Mouse (Mus musculus): ENCODE results near the gene Cntrob. TPM values are rescaled to one million over a fixed set of nuclear protein-coding genes. Genes with fewer than 3 reads are reported as not detected.
A peak's percentile ranks its signal among the peaks of the same experiment; 100 is the strongest.
"Not testable (repeated sequence)": the region's sequence is repeated elsewhere in the genome, so short reads cannot be mapped to it uniquely, and the experiment has no call there.

Gene Cntrob
- polyA plus RNA-seq, 1 experiment from 2014 or later: 17.3 TPM

DNA sequence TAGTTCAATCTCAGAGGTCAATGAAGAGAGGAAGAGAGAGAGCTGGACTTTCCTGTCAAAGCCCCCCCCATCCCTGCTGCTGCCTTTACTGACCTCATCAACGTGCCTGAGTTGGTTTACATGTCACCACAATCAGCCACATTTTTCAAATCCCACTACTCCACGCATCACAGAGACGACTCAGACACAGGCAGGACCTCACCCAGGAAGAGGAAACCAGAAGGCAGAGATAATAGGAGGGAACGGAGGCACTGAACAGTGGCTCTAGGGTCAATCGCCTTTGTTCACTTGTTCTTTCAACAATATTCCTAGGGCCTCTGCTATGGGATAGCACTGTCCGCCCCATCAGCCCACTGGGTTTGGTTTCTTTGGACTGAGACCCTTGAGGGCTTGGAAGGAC lies 4.1 kb upstream of the Cntrob start:
- Histone ChIP-seq H3K36me3 (ENCODE audit: control insufficient read depth, insufficient read depth, low read length) (no peaks in the 10 kb centered on the region), H3K9ac (ENCODE audit: low read depth, low read length) (no peak overlapping the region), H3K27ac (ENCODE audit: low read length) (no peak overlapping the region), H3K9me3 (ENCODE audit: control insufficient read depth, low read length) (no peaks in the 10 kb centered on the region), H3K27me3 (replicated peaks; ENCODE audit: control insufficient read depth, insufficient read depth, low read length) (no peaks in the 10 kb centered on the region; the same call in 1 of the 2 replicates), H3K4me3 (ENCODE audit: low read length) (no peak overlapping the region), H3K4me2 (ENCODE audit: low read depth, low read length) (no peak overlapping the region), H3K4me1 (ENCODE audit: control insufficient read depth, insufficient read depth, low read length) (peaks cover 35% of the 10 kb centered on the region)
- 53% methylated on average over 6 of the region's 6 CpGs for WGBS
- ATAC-seq: no peak

GRCm38 (mm10) chr11:69327157-69327442 lies 3.5 kb upstream of the Cntrob start:
- Histone ChIP-seq H3K9me3 (ENCODE audit: control insufficient read depth, low read length) (no peaks in the 10 kb centered on the region), H3K36me3 (ENCODE audit: control insufficient read depth, insufficient read depth, low read length) (no peaks in the 10 kb centered on the region), H3K4me3 (ENCODE audit: low read length) (0 out of 2 replicates have a peak overlapping the region, but pooled peaks have one; percentile 60), H3K4me2 (ENCODE audit: low read depth, low read length) (peak overlapping the region; percentile 99; the same call in 1 of the 2 replicates), H3K9ac (ENCODE audit: low read depth, low read length) (no peak overlapping the region), H3K27ac (ENCODE audit: low read length) (no peak overlapping the region), H3K27me3 (replicated peaks; ENCODE audit: control insufficient read depth, insufficient read depth, low read length) (no peaks in the 10 kb centered on the region; the same call in 1 of the 2 replicates), H3K4me1 (ENCODE audit: control insufficient read depth, insufficient read depth, low read length) (peaks cover 35% of the 10 kb centered on the region)
- ATAC-seq: no peak
- WGBS: 18% methylated on average over 9 of the region's 9 CpGs

GRCm38 (mm10) chr11:69326408-69327156 lies 3.0 kb upstream of the Cntrob start:
- H3K4me1 ChIP-seq (ENCODE audit: control insufficient read depth, insufficient read depth, low read length): peaks cover 39% of the 10 kb centered on the region
- H3K36me3 ChIP-seq (ENCODE audit: control insufficient read depth, insufficient read depth, low read length): no peaks in the 10 kb centered on the region
- peak; percentile 16 for ATAC-seq
- peak overlapping the region; percentile 60 for H3K4me3 ChIP-seq (ENCODE audit: low read length)
- peak overlapping the region; percentile 99 for H3K4me2 ChIP-seq (ENCODE audit: low read depth, low read length)
- no peaks in the 10 kb centered on the region for H3K9me3 ChIP-seq (ENCODE audit: control insufficient read depth, low read length)
- H3K27me3 ChIP-seq (replicated peaks; ENCODE audit: control insufficient read depth, insufficient read depth, low read length): no peaks in the 10 kb centered on the region; the same call in 1 of the 2 replicates
- WGBS: 1% methylated on average over 45 of the region's 45 CpGs
- no peak overlapping the region for H3K27ac ChIP-seq (ENCODE audit: low read length)
- peak overlapping the region; percentile 78 for H3K9ac ChIP-seq (ENCODE audit: low read depth, low read length)

DNA sequence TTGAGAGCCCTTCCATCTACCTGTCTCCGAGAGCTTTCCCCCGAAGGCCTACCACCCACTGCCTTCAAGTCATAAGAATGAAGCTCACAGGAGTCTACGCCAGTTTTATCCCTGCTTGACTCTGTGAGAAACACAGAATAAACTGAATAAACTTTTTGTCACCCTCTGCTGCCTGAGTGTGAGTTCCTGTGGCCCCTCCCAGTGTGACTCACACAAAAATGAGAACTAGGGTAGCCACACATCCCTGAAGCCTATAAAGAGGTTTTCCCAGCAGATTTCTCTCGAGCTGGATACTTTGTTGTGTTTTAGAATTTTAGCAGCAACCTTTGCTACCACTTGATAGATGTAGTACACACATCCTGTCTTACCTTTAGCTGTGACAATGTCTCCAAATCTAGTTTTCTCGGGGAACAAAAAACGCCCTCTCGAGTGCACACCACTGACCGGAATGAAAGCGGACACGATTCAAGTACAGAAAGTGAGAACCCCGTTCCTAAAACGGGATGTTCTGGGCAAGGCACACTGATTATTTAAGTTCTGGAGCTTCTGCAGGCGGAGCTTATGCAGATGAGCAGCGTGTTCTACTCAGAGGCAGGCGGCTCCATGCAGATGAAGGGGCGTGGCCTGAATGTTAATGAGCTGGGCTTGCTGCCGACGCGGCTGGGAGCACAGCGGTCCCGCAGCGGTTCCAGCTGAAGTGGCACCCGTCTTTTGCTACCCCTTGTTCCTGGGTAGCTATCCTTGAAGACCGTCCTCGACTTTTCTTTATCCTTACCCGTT lies 2.2 kb upstream of the Cntrob start, which contains the start of gene Kcnab3:
TSS of gene Kcnab3 (plus strand) at position 631 of the 780 bp plus-strand sequence.
- WGBS: 10% methylated on average over 26 of the region's 26 CpGs
- H3K9me3 ChIP-seq (ENCODE audit: control insufficient read depth, low read length): no peaks in the 10 kb centered on the region
- H3K27ac ChIP-seq (ENCODE audit: low read length): peak within 1 kb of the TSS; percentile 29
- peaks cover 33% of the 10 kb centered on the region for H3K4me1 ChIP-seq (ENCODE audit: control insufficient read depth, insufficient read depth, low read length)
- H3K9ac ChIP-seq (ENCODE audit: low read depth, low read length): peak within 1 kb of the TSS; percentile 78
- ATAC-seq: peak; percentile 74
- no peaks in the 10 kb centered on the region for H3K36me3 ChIP-seq (ENCODE audit: control insufficient read depth, insufficient read depth, low read length)
- H3K4me3 ChIP-seq (ENCODE audit: low read length): peak within 1 kb of the TSS; percentile 60
- peak within 1 kb of the TSS; percentile 99 for H3K4me2 ChIP-seq (ENCODE audit: low read depth, low read length)
- no peaks in the 10 kb centered on the region; the same call in 1 of the 2 replicates for H3K27me3 ChIP-seq (replicated peaks; ENCODE audit: control insufficient read depth, insufficient read depth, low read length)

- ATAC-seq: no peak
- Histone ChIP-seq H3K4me3 (ENCODE audit: low read length) (peak overlapping the region; percentile 72), H3K36me3 (ENCODE audit: control insufficient read depth, insufficient read depth, low read length) (no peaks in the 10 kb centered on the region), H3K27me3 (replicated peaks; ENCODE audit: control insufficient read depth, insufficient read depth, low read length) (no peaks in the 10 kb centered on the region; the same call in 1 of the 2 replicates), H3K9ac (ENCODE audit: low read depth, low read length) (peak overlapping the region; percentile 79), H3K4me2 (ENCODE audit: low read depth, low read length) (peak overlapping the region; percentile 83), H3K9me3 (ENCODE audit: control insufficient read depth, low read length) (no peaks in the 10 kb centered on the region), H3K27ac (ENCODE audit: low read length) (no peak overlapping the region), H3K4me1 (ENCODE audit: control insufficient read depth, insufficient read depth, low read length) (peaks cover 33% of the 10 kb centered on the region)
- WGBS: 79% methylated on average over 6 of the region's 6 CpGs
These were observed 1.2 kb upstream of the Cntrob start for GRCm38 (mm10) chr11:69324749-69325148.

DNA sequence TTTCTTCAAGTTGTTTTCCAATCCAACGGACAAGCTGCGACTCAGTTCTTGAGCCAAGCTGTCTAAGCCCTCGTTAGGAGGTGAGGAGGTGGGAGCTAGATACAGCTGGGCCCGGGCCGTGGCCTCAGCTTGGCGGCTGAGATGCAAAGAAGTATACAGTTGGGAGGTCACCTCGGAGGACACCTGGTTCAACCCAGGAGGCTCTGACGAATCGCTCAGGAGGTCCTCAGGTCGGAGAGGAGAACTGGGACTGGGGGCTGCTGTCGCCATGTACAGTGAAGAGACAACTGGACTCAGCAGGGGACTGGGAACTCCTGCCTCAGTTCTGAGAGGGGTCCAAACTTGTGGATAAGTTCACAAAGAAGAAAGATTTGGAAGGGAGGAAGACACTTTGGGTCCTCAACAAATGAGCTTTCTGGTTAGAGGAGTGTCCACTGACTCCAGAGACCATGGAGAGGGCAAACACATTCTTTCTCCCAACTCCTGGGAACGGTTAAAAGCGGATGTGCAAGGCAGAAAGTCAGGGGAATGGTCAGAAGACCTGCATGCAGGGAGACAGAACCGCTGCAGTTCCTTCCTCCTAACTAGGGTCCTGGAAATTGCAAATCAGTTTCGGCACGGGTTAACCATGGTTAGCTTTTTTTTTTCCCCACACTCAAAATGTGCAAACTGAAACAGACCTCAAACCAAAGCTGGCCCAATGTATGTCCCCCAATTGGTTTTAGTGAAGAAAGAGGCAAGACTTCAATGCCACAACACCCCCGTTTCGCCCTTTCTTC lies 693 bp downstream of the Cntrob start:
- H3K27me3 ChIP-seq (replicated peaks; ENCODE audit: control insufficient read depth, insufficient read depth, low read length): no peaks in the 10 kb centered on the region; the same call in 1 of the 2 replicates
- H3K9ac ChIP-seq (ENCODE audit: low read depth, low read length): peak overlapping the region; percentile 84
- no peaks in the 10 kb centered on the region for H3K36me3 ChIP-seq (ENCODE audit: control insufficient read depth, insufficient read depth, low read length)
- peak overlapping the region; percentile 85 for H3K27ac ChIP-seq (ENCODE audit: low read length)
- peaks cover 33% of the 10 kb centered on the region for H3K4me1 ChIP-seq (ENCODE audit: control insufficient read depth, insufficient read depth, low read length)
- peak overlapping the region; percentile 72 for H3K4me2 ChIP-seq (ENCODE audit: low read depth, low read length)
- H3K9me3 ChIP-seq (ENCODE audit: control insufficient read depth, low read length): no peaks in the 10 kb centered on the region
- peak overlapping the region; percentile 72 for H3K4me3 ChIP-seq (ENCODE audit: low read length)
- WGBS: 18% methylated on average over 18 of the region's 18 CpGs
- ATAC-seq: no peak

DNA sequence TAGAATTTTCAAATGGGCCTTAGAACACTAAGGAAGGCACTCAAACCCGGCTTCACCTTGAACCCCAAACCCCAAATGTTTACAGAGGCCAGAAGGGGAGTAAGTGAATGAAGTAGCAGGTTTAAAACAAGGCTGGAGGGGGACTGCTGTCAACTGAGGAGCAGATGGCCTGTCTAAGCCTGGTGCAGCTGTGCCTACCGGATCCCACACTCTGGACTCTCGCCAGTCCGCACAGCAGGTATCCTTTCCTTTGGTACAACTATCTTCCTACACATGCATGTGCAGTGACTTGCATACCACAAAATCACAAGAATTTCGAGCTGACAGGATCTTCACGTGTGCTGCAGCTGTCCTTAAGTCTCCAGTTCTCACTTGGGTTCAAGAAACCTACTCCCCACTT lies 1.6 kb downstream of the Cntrob start:
- H3K27me3 ChIP-seq (replicated peaks; ENCODE audit: control insufficient read depth, insufficient read depth, low read length): no peaks in the 10 kb centered on the region
- no peak for ATAC-seq
- H3K27ac ChIP-seq (ENCODE audit: low read length): no peak overlapping the region

GRCm38 (mm10) chr11:69321580-69321979 lies 2.0 kb downstream of the Cntrob start:
- Histone ChIP-seq H3K27me3 (replicated peaks; ENCODE audit: control insufficient read depth, insufficient read depth, low read length) (no peaks in the 10 kb centered on the region), H3K9ac (ENCODE audit: low read depth, low read length) (no peak overlapping the region), H3K4me2 (ENCODE audit: low read depth, low read length) (0 out of 2 replicates have a peak overlapping the region, but pooled peaks have one; percentile 72), H3K27ac (ENCODE audit: low read length) (no peak overlapping the region), H3K36me3 (ENCODE audit: control insufficient read depth, insufficient read depth, low read length) (0 out of 2 replicates have a peak, but pooled peaks cover 2% of the 10 kb centered on the region), H3K4me1 (ENCODE audit: control insufficient read depth, insufficient read depth, low read length) (peaks cover 28% of the 10 kb centered on the region), H3K9me3 (ENCODE audit: control insufficient read depth, low read length) (no peaks in the 10 kb centered on the region), H3K4me3 (ENCODE audit: low read length) (no peak overlapping the region)
- no peak for ATAC-seq
- 94% methylated on average over 6 of the region's 6 CpGs for WGBS

More for the DNA sequence above, 1.6 kb downstream of the Cntrob start:
- H3K36me3 ChIP-seq (ENCODE audit: control insufficient read depth, insufficient read depth, low read length): no peaks in the 10 kb centered on the region
- H3K4me3 ChIP-seq (ENCODE audit: low read length): peak overlapping the region; percentile 72
- no peaks in the 10 kb centered on the region for H3K9me3 ChIP-seq (ENCODE audit: control insufficient read depth, low read length)
- peak overlapping the region; percentile 72 for H3K4me2 ChIP-seq (ENCODE audit: low read depth, low read length)
- 68% methylated on average over 6 of the region's 6 CpGs for WGBS
- peaks cover 33% of the 10 kb centered on the region for H3K4me1 ChIP-seq (ENCODE audit: control insufficient read depth, insufficient read depth, low read length)
- H3K9ac ChIP-seq (ENCODE audit: low read depth, low read length): peak overlapping the region; percentile 84; the same call in 1 of the 2 replicates

DNA sequence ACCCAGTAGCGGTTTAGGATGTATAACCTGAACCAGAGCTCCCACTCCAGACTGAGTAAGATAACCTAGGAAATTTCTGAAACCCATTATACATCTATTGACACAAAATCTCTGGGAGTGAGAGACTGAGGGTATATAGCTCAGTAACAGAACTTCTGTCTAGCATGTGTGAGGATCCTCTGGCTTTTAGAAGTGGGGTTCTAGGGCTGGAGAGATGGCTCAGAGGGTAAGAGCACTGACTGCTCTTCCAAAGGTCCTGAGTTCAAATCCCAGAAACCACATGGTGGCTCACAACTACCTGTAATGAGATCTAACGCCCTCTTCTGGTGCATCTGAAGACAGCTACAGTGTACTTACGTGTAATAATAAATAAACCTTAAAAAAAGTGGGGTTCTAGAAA lies 5.6 kb downstream of the Cntrob start:
- not testable (repeated sequence) for ATAC-seq; H3K36me3 ChIP-seq (ENCODE audit: control insufficient read depth, insufficient read depth, low read length); H3K4me3 ChIP-seq (ENCODE audit: low read length); H3K27me3 ChIP-seq (replicated peaks; ENCODE audit: control insufficient read depth, insufficient read depth, low read length); H3K4me2 ChIP-seq (ENCODE audit: low read depth, low read length); H3K9ac ChIP-seq (ENCODE audit: low read depth, low read length); H3K9me3 ChIP-seq (ENCODE audit: control insufficient read depth, low read length); H3K27ac ChIP-seq (ENCODE audit: low read length)
- H3K4me1 ChIP-seq (ENCODE audit: control insufficient read depth, insufficient read depth, low read length): peaks cover 13% of the 10 kb centered on the region
- 85% methylated on average over 3 of the region's 3 CpGs for WGBS

Measured in intestine, embryonic 16.5 days (tissue).